In the genomic region with DNA sequence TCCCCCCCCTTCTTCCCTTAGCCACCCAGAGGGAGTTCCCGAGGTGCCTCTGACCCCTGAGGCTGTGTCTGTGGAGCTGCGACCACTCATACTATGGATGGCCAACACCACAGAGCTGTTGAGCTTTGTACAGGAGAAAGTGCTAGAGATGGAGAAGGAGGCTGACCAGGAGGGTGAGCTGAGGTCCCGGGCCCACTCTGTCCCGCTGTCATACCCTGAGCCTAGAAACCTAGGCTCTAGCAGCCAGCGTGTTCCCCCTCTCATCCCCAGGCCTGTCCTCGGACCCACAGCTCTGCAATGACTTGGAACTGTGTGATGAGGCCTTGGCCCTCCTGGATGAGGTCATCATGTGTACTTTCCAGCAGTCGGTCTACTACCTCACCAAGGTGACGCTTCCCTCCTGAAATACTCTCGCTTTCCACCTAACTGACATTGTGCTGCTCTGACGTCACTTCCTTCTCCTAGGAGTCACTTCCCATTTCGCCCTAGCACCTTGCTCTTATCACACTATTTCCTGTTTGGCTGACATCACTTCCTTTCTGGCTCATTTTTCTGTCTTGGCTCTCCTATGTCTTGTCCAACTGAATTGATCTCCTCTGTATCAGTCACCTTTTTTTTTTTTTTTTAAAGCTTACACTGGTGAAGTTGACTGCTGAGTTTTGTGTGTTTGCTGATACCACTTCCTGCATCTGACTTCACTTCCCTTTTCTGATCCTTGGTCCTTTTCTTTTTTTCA, we compare ENCODE assay signal across 10 mouse cellular contexts. TPM values are rescaled to one million over a fixed set of nuclear protein-coding genes. Genes with fewer than 3 reads are reported as not detected.
DNase-seq lines count a peak whose midpoint lies in the region; ATAC-seq and TF ChIP-seq lines count a peak whose summit lies in the region.
"Had no signal": no experiment of that assay in that cellular context is flagged by ENCODE, and none has a peak within 500 bp of the region (broad histone marks: within the 10 kb centered on the region; RNA-seq: fewer than 3 reads in every experiment).

No protein-coding gene starts in this region.

- H3K4me1 ChIP-seq in embryonic facial prominence, embryonic 13.5 days: peaks cover 15% of the 10 kb centered on the region
- 0 out of 2 replicates have a peak, but pooled peaks cover 5% of the 10 kb centered on the region for H3K4me1 ChIP-seq in hindbrain, postnatal 0 days (ENCODE audit: insufficient read depth, low read length)

- 79% methylated on average over 11 of the region's 11 CpGs for WGBS in embryonic facial prominence, embryonic 13.5 days
- WGBS in hindbrain, postnatal 0 days: 88% methylated on average over 11 of the region's 11 CpGs

- no peak overlapping the region for H3K4me2 ChIP-seq in embryonic facial prominence, embryonic 13.5 days
- no peak overlapping the region for H3K4me2 ChIP-seq in hindbrain, postnatal 0 days (ENCODE audit: low read depth, low read length)

- 0 out of 2 replicates have a peak overlapping the region, but pooled peaks have one; percentile 13 for H3K27ac ChIP-seq in embryonic facial prominence, embryonic 13.5 days
- no peak overlapping the region for H3K27ac ChIP-seq in hindbrain, postnatal 0 days

- no peak for ATAC-seq in embryonic facial prominence, embryonic 13.5 days (ENCODE audit: insufficient number of reproducible peaks, insufficient read depth, low FRiP score, low TSS enrichment, low read depth)
- no peak for ATAC-seq in hindbrain, postnatal 0 days
- ATAC-seq: activated CD4-positive, CD25-positive, alpha-beta regulatory T cell, adult 4 months had no signal

- H3K4me3 ChIP-seq in embryonic facial prominence, embryonic 13.5 days: no peak overlapping the region
- H3K4me3 ChIP-seq in hindbrain, postnatal 0 days (ENCODE audit: low read length): no peak overlapping the region

- H3K36me3 ChIP-seq in embryonic facial prominence, embryonic 13.5 days: peaks cover 11% of the 10 kb centered on the region
- no peaks in the 10 kb centered on the region for H3K36me3 ChIP-seq in hindbrain, postnatal 0 days (ENCODE audit: insufficient read depth, low read length)

- H3K9ac ChIP-seq in embryonic facial prominence, embryonic 13.5 days: no peak overlapping the region
- H3K9ac ChIP-seq in hindbrain, postnatal 0 days (replicated peaks; ENCODE audit: low read length): no peak overlapping the region

- no peak for TF ChIP-seq CTCF in hindbrain, postnatal 0 days (IDR thresholded peaks at IDR 0.05; ENCODE audit: low read depth)

- H3K9me3 ChIP-seq in embryonic facial prominence, embryonic 13.5 days: 0 out of 2 replicates have a peak, but pooled peaks cover 6% of the 10 kb centered on the region
- H3K9me3 ChIP-seq in hindbrain, postnatal 0 days (ENCODE audit: low read length): no peaks in the 10 kb centered on the region

- DNase-seq in lung, adult 18-20 months: peak; percentile 34 to 70
- DNase-seq in lung, postnatal 14 days: no peak
- peak; percentile 50 for DNase-seq in kidney, postnatal 14 days
- peak; percentile 37 to 62 for DNase-seq in natural killer cell, adult 2 months (ENCODE audit: low spot score in 2 of 2)
- no peak for DNase-seq in cerebellum, postnatal 4 days (ENCODE audit: low spot score in 2 of 2)
- DNase-seq in hindbrain, postnatal 0 days (ENCODE audit: low spot score): no peak
- DNase-seq in cerebellum, adult 11-12 months: no peak
- DNase-seq: midbrain, embryonic 14.5 days had no signal

- H3K27me3 ChIP-seq in embryonic facial prominence, embryonic 13.5 days: peaks cover 30% of the 10 kb centered on the region
- no peaks in the 10 kb centered on the region for H3K27me3 ChIP-seq in hindbrain, postnatal 0 days (ENCODE audit: insufficient read depth, low read length)

RNA-seq across cellular contexts. Expression of a gene that starts 4.7 kb away (rescaled TPM):
- 5.2 and 7.8 TPM in 2 replicates for polyA plus RNA-seq in embryonic facial prominence, embryonic 13.5 days (2015; fragmentation: Nextera tagmentation; extraction: Ambion mirVana)
- total RNA-seq in hindbrain, postnatal 0 days (2014; rRNA removed): 3.3 and 3.6 TPM in 2 replicates
- polyA plus RNA-seq in hindbrain, postnatal 0 days (2015; fragmentation: Nextera tagmentation; extraction: Ambion mirVana): 2.9 and 3.9 TPM in 2 replicates
- polyA plus RNA-seq: activated CD4-positive, CD25-positive, alpha-beta regulatory T cell, adult 4 months had no signal

RNA-seq across cellular contexts. Expression of a gene that starts 7.8 kb away (rescaled TPM):
- polyA plus RNA-seq in embryonic facial prominence, embryonic 13.5 days (2015; fragmentation: Nextera tagmentation; extraction: Ambion mirVana): 8.0 and 8.8 TPM in 2 replicates
- 36.4 and 39.8 TPM in 2 replicates for total RNA-seq in hindbrain, postnatal 0 days (2014; rRNA removed)
- polyA plus RNA-seq in hindbrain, postnatal 0 days (2015; fragmentation: Nextera tagmentation; extraction: Ambion mirVana): 18.7 TPM in 2 replicates

RNA-seq across cellular contexts. Expression of a gene that starts 13.5 kb away (rescaled TPM):
- 0.27 and 0.39 TPM in 2 replicates for polyA plus RNA-seq in embryonic facial prominence, embryonic 13.5 days (2015; fragmentation: Nextera tagmentation; extraction: Ambion mirVana)
- total RNA-seq in hindbrain, postnatal 0 days (2014; rRNA removed): 0.10 and 0.54 TPM in 2 replicates
- polyA plus RNA-seq in hindbrain, postnatal 0 days (2015; fragmentation: Nextera tagmentation; extraction: Ambion mirVana): 0.10 TPM in 1 of 2 replicates, not detected in the other
- polyA plus RNA-seq: activated CD4-positive, CD25-positive, alpha-beta regulatory T cell, adult 4 months; midbrain, embryonic 14.5 days had no signal

RNA-seq across cellular contexts. Expression of a gene that starts 18.0 kb away (rescaled TPM):
- polyA plus RNA-seq in embryonic facial prominence, embryonic 13.5 days (2015; fragmentation: Nextera tagmentation; extraction: Ambion mirVana): 1.9 and 2.3 TPM in 2 replicates
- 0.18 TPM in 1 of 2 replicates, not detected in the other for total RNA-seq in hindbrain, postnatal 0 days (2014; rRNA removed)
- polyA plus RNA-seq in hindbrain, postnatal 0 days (2015; fragmentation: Nextera tagmentation; extraction: Ambion mirVana): not detected in 2 replicates
- polyA plus RNA-seq: activated CD4-positive, CD25-positive, alpha-beta regulatory T cell, adult 4 months; midbrain, embryonic 14.5 days had no signal

RNA-seq across cellular contexts. Expression of a gene that starts 19.8 kb away (rescaled TPM):
- 0.39 and 0.96 TPM in 2 replicates for polyA plus RNA-seq in embryonic facial prominence, embryonic 13.5 days (2015; fragmentation: Nextera tagmentation; extraction: Ambion mirVana)
- total RNA-seq in hindbrain, postnatal 0 days (2014; rRNA removed): not detected in 2 replicates
- polyA plus RNA-seq in hindbrain, postnatal 0 days (2015; fragmentation: Nextera tagmentation; extraction: Ambion mirVana): not detected in 2 replicates
- polyA plus RNA-seq: activated CD4-positive, CD25-positive, alpha-beta regulatory T cell, adult 4 months; midbrain, embryonic 14.5 days had no signal

Comparison
In these comparisons a context has a peak if more than half of its experiments do, and no peak if none do; other contexts are left out.
1. DNase-seq: peak in lung, adult 18-20 months (2 of 2), kidney, postnatal 14 days (single experiment) and natural killer cell, adult 2 months (2 of 2); none in lung, postnatal 14 days (single experiment), cerebellum, postnatal 4 days (0 of 2), hindbrain, postnatal 0 days (single experiment) and cerebellum, adult 11-12 months (single experiment).